Mouse (Mus musculus) cerebellum, adult 8-10 months (tissue): ENCODE results near the gene Bnip3.
A peak's percentile ranks its signal among the peaks of the same experiment; 100 is the strongest.

Experiments
- DNase-seq: peaks from one replicate; pipeline ENCODE4 v3.0.0; 2022

Gene Bnip3

GRCm38 (mm10) chr7:138909277-138910192, at the start of gene Bnip3:
Gene Bnip3, minus strand, starts transcription at chr7:138909519.
- DNase-seq: peak; percentile 85

GRCm38 (mm10) chr7:138957106-138957505, 47.8 kb upstream of the Bnip3 start:
- DNase-seq: no peak

GRCm38 (mm10) chr7:138955787-138956186, 46.5 kb upstream of the Bnip3 start:
- no peak for DNase-seq

- DNase-seq: no peak
Observed at GRCm38 (mm10) chr7:138948309-138948708, 39.0 kb upstream of the Bnip3 start.

GRCm38 (mm10) chr7:138947741-138948140, 38.4 kb upstream of the Bnip3 start:
- no peak for DNase-seq

- DNase-seq: no peak
Observed at GRCm38 (mm10) chr7:138945668-138946067, 36.3 kb upstream of the Bnip3 start.

- no peak for DNase-seq
Observed at GRCm38 (mm10) chr7:138942301-138942700, 33.0 kb upstream of the Bnip3 start.

GRCm38 (mm10) chr7:138941571-138941970, 32.3 kb upstream of the Bnip3 start:
- peak; percentile 30 for DNase-seq

- DNase-seq: peak; percentile 70
Observed at GRCm38 (mm10) chr7:138940612-138941461, 31.5 kb upstream of the Bnip3 start, which contains the start of gene Jakmip3. Gene Jakmip3, plus strand, starts transcription at chr7:138940730.

- peak; percentile 68 for DNase-seq
Observed at GRCm38 (mm10) chr7:138940256-138940611, 30.9 kb upstream of the Bnip3 start.

GRCm38 (mm10) chr7:138938991-138939390, 29.7 kb upstream of the Bnip3 start:
- no peak for DNase-seq

GRCm38 (mm10) chr7:138934523-138934922, 25.2 kb upstream of the Bnip3 start:
- DNase-seq: no peak

GRCm38 (mm10) chr7:138928456-138928855, 19.1 kb upstream of the Bnip3 start:
- DNase-seq: no peak

GRCm38 (mm10) chr7:138923756-138924425, 14.6 kb upstream of the Bnip3 start:
- no peak for DNase-seq

- no peak for DNase-seq
Observed at GRCm38 (mm10) chr7:138921611-138922010, 12.3 kb upstream of the Bnip3 start.

- DNase-seq: no peak
Observed at GRCm38 (mm10) chr7:138919156-138919944, 10.0 kb upstream of the Bnip3 start.

GRCm38 (mm10) chr7:138913616-138914015, 4.3 kb upstream of the Bnip3 start:
- DNase-seq: no peak

- DNase-seq: no peak
Observed at GRCm38 (mm10) chr7:138910193-138910562, 859 bp upstream of the Bnip3 start.

- DNase-seq: no peak
Observed at GRCm38 (mm10) chr7:138908768-138909276, 497 bp downstream of the Bnip3 start.

- DNase-seq: no peak
Observed at GRCm38 (mm10) chr7:138907976-138908375, 1.3 kb downstream of the Bnip3 start.

GRCm38 (mm10) chr7:138907043-138907442, 2.3 kb downstream of the Bnip3 start:
- DNase-seq: peak; percentile 35

GRCm38 (mm10) chr7:138906441-138906840, 2.9 kb downstream of the Bnip3 start:
- no peak for DNase-seq
